Mouse (Mus musculus) lung, embryonic 14.5 days (tissue): ENCODE data around the gene Fam193b. TPM values are rescaled to one million over a fixed set of nuclear protein-coding genes. Genes with fewer than 3 reads are reported as not detected.

Experiments
- ATAC-seq: fragments of 200-750 bp; cut with Nextera tagmentation; 2 replicates; pipeline ENCODE4 v1.8.0; 2017; ENCODE audit warnings: mild to moderate bottlenecking, moderate TSS enrichment, moderate library complexity; ENCODE audit not compliant: insufficient read depth
- DNase-seq: peaks from one replicate; pipeline ENCODE4 v3.0.0-alpha.2; 2015
- H3K27ac ChIP-seq: fragments of 300-500 bp; sonication (generic); 2 replicates; pipeline ENCODE4 v1.5.1; 2014; ENCODE audit warnings: low read depth, mild to moderate bottlenecking, moderate library complexity
- H3K27me3 ChIP-seq: fragments of 300-500 bp; sonication (generic); 2 replicates; pipeline ENCODE4 v1.6.1; 2014; ENCODE audit warnings: low read length, control low read depth; ENCODE audit not compliant: insufficient read depth
- H3K36me3 ChIP-seq: fragments of 300-500 bp; sonication (generic); 2 replicates; pipeline ENCODE4 v1.6.1; 2014; ENCODE audit warnings: control low read depth; ENCODE audit not compliant: insufficient read depth
- H3K4me1 ChIP-seq: fragments of 300-500 bp; sonication (generic); 2 replicates; pipeline ENCODE4 v1.6.1; 2014; ENCODE audit warnings: antibody characterized with exemption, control low read depth; ENCODE audit not compliant: insufficient read depth
- H3K4me2 ChIP-seq: fragments of 300-500 bp; sonication (generic); 2 replicates; pipeline ENCODE4 v1.6.1; 2014; ENCODE audit warnings: mild to moderate bottlenecking
- H3K4me3 ChIP-seq: fragments of 300-500 bp; sonication (generic); 2 replicates; pipeline ENCODE4 v1.5.1; 2014; ENCODE audit warnings: low read depth, low read length
- H3K9ac ChIP-seq: fragments of 300-500 bp; sonication (generic); 2 replicates; pipeline ENCODE4 v1.6.1; 2014
- H3K9me3 ChIP-seq: fragments of 300-500 bp; sonication (generic); 2 replicates; pipeline ENCODE4 v1.6.1; 2016; ENCODE audit warnings: low read depth, low read length, control low read depth
- CTCF ChIP-seq: IDR thresholded peaks from 2 replicates; pipeline ENCODE4 v1.5.1; 2016; ENCODE audit warnings: antibody characterized with exemption, low read depth
- WGBS: fragments of 180-500 bp; shearing (Covaris S2); extraction: QIAGEN DNeasy Blood & Tissue Kit; methylation state at CpG from one replicate; pipeline ENCODE4 v1.1.7; 2014; 5-methylcytosine and 5-hydroxymethylcytosine counted together
- polyA plus RNA-seq: library from polyadenylated mRNA; unstranded; fragments of >200 nt; fragmentation: Nextera tagmentation; extraction: Ambion mirVana; gene quantifications from 2 replicates; pipeline ENCODE4 v1.2.1, GENCODE M21; 2014

Fam193b gene
- polyA plus RNA-seq, 1 experiment from 2014 or later: 38.4 TPM

DNA sequence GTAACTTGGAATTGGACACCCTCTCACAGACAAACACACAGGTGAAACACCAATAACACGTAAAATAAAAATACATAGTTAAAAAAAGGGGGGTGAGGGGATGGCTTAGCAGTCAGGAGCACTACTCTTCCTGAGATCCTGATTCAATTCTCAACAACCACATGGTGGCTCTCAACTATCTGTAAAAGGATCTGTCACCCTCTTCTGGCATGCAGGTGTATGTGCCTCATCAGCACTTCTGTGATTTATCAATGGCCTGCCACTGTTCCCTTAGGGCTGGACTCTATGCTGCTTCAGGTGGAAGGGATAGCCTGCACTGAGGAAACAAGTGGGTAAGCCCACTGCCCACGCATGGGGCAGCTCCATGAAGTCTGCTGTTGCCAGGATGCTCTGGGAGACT lies 30.0 kb downstream of the Fam193b start:
- H3K27ac ChIP-seq: no peak overlapping the region
- H3K4me1 ChIP-seq: no peaks in the 10 kb centered on the region
- no peak overlapping the region for H3K9ac ChIP-seq
- DNase-seq (no peak), ATAC-seq (no peak)
- 89% methylated on average over 2 of the region's 2 CpGs for WGBS
- H3K9me3 ChIP-seq: no peaks in the 10 kb centered on the region
- TF ChIP-seq CTCF: no peak
- H3K36me3 ChIP-seq: peaks cover 81% of the 10 kb centered on the region
- no peak overlapping the region for H3K4me3 ChIP-seq
- H3K4me2 ChIP-seq: no peak overlapping the region
- no peaks in the 10 kb centered on the region for H3K27me3 ChIP-seq

DNA sequence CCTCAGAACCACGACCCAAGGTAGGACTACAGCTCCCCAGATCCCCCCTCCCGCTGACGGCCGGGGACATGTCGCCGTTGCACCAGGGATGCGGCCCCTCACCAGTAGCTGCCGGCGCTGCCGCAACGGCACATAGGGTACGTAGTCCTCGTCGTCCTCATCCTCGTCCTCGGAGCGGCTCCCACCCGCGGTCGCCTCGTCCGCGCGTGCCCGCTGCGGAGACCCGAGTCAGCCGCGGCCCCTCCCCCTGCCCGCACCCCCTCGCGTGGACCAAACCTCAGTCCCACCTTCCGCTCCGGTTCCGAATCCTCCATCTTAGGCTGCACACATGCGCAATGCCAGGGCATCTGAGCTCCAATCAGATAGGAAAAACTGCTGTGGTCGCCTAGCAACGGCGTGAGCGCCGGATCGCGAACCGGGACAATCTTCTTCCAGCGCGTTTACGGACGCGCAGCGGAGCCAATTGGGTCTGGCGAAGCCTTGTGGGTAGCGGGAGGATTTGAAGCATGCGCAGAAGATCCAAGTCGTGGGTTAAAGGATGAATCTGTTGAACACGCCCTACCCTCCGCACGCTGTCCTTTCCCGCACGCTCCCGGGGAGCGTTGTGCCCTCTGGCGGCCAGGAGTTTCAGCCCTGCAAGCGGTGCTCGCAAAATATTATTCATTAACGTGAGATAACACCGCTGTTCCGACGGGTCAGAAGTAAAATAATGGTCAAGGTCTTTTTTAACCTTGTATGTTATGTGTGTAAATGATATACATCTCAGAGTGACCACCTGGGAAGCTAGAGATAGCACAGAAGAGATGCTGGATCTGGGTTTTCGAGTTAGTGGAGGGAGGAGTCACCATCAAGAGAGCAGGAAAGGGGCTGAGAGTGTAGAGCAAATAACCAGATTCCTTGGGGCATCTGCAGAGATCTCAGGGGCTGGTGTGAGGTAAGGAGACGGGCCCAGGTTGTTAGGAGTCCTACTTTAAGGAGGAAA lies 34.4 kb downstream of the Fam193b start, which contains the start of gene Ddx41:
Gene Ddx41 (minus strand): TSS at position 465 of the 982 bp plus-strand sequence.
- DNase-seq: peak; percentile 100
- H3K4me1 ChIP-seq: 0 out of 2 replicates have a peak, but pooled peaks cover 4% of the 10 kb centered on the region
- H3K4me2 ChIP-seq: peak within 1 kb of the TSS; percentile 94
- no peaks in the 10 kb centered on the region for H3K27me3 ChIP-seq
- no peak within 1 kb of the TSS; the same call in 1 of the 2 replicates for H3K27ac ChIP-seq
- H3K9ac ChIP-seq: peak within 1 kb of the TSS; percentile 73
- H3K36me3 ChIP-seq: peaks cover 73% of the 10 kb centered on the region
- peak; percentile 92 for TF ChIP-seq CTCF
- WGBS: under 1% methylated on average over 70 of the region's 70 CpGs
- H3K9me3 ChIP-seq: no peaks in the 10 kb centered on the region
- peak within 1 kb of the TSS; percentile 89 for H3K4me3 ChIP-seq
- ATAC-seq: peak; percentile 99

DNA sequence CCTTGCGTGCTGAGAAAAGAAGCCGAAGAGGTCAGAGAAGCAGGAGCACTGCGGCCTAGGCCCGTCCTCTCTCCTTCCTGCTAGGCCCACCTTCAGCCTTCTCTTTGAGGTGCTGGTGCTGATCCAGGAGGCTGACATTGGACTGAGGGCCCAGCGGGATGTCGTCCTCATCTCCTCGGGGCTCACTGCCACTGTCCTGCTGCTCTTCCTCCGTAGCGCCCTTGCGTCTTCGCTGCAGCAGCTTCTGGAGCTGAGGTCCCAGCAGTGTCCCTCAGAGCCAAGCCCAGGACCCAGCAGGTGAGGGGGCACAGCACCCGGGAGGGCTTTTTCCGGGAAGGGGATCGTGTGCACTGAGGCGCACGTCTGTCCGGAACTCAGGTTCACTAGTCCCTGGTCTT lies 35.1 kb downstream of the Fam193b start:
- peaks cover 72% of the 10 kb centered on the region for H3K36me3 ChIP-seq
- no peaks in the 10 kb centered on the region for H3K27me3 ChIP-seq
- ATAC-seq: no peak
- DNase-seq: no peak
- H3K4me2 ChIP-seq: peak overlapping the region; percentile 94
- H3K4me1 ChIP-seq: 0 out of 2 replicates have a peak, but pooled peaks cover 4% of the 10 kb centered on the region
- WGBS: 17% methylated on average over 17 of the region's 17 CpGs
- no peaks in the 10 kb centered on the region for H3K9me3 ChIP-seq
- peak overlapping the region; percentile 73 for H3K9ac ChIP-seq
- H3K27ac ChIP-seq: no peak overlapping the region
- peak overlapping the region; percentile 89 for H3K4me3 ChIP-seq
- TF ChIP-seq CTCF: no peak

DNA sequence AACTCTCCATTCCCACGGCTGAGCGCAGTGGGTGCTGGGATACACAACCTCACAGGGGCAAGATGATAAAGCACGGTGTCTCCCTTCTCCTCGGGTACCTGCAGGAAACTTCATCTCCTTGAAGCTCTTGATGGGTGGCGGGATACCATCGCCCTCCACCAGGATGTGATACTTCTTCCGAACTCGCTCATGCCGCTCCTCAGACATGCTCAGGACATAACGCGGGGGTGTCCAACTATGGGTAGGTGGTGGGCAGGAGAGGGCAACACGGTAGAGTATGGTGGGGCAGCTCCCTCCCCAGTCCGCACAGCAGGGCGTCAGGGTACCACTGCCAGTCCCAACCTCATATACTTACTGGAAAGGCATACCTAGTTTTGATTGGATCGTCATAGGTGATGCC lies 35.7 kb downstream of the Fam193b start:
- Histone ChIP-seq H3K27me3 (no peaks in the 10 kb centered on the region), H3K4me1 (0 out of 2 replicates have a peak, but pooled peaks cover 4% of the 10 kb centered on the region), H3K4me2 (peak overlapping the region; percentile 94), H3K4me3 (peak overlapping the region; percentile 89), H3K36me3 (peaks cover 72% of the 10 kb centered on the region), H3K9ac (peak overlapping the region; percentile 73; the same call in 1 of the 2 replicates), H3K27ac (no peak overlapping the region), H3K9me3 (no peaks in the 10 kb centered on the region)
- DNase-seq: no peak
- 92% methylated on average over 15 of the region's 15 CpGs for WGBS
- no peak for ATAC-seq
- no peak for TF ChIP-seq CTCF

DNA sequence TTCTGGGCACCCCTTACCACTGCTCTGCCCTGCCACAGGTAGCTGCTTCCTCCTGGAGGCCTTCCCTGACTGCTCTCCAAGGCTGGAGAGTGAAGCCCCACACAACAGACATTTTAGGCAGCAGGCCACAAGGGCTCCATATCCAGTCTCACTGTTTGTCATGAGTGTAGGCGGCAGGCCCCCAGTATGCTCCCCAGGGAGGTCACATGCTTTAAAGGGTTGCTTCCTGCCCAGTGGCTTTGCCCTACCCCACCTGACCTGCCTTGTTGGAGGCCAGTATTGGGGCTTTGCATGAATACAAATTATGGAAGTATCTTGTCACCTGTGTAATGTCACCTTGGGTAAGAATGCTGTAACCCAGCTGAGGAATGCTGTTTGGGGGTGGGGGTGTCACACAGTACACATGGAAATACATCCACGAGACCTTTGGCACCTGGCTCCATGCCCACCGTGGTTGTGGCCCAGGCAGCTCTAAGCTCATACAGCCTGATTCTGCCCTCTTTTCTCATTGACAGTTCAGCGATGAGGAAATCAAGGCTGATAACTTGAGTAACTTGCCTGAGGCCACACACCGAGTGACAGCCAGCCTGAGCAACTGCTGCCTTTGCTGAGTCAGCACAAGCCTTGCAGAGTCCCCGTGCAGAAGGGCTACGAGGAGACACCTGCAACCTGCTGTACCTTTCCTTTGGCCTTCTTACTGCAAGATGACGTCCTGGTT lies 41.6 kb downstream of the Fam193b start, which contains the start of gene Dok3:
Gene Dok3 (minus strand): TSS at position 99 of the 718 bp plus-strand sequence.
- no peak for ATAC-seq
- H3K36me3 ChIP-seq: peaks cover 51% of the 10 kb centered on the region
- no peaks in the 10 kb centered on the region for H3K4me1 ChIP-seq
- TF ChIP-seq CTCF: no peak
- H3K4me2 ChIP-seq: no peak within 1 kb of the TSS
- no peak for DNase-seq
- no peak within 1 kb of the TSS for H3K9ac ChIP-seq
- no peaks in the 10 kb centered on the region for H3K9me3 ChIP-seq
- no peak within 1 kb of the TSS for H3K4me3 ChIP-seq
- no peaks in the 10 kb centered on the region for H3K27me3 ChIP-seq
- WGBS: 76% methylated on average over 8 of the region's 8 CpGs
- H3K27ac ChIP-seq: no peak within 1 kb of the TSS

DNA sequence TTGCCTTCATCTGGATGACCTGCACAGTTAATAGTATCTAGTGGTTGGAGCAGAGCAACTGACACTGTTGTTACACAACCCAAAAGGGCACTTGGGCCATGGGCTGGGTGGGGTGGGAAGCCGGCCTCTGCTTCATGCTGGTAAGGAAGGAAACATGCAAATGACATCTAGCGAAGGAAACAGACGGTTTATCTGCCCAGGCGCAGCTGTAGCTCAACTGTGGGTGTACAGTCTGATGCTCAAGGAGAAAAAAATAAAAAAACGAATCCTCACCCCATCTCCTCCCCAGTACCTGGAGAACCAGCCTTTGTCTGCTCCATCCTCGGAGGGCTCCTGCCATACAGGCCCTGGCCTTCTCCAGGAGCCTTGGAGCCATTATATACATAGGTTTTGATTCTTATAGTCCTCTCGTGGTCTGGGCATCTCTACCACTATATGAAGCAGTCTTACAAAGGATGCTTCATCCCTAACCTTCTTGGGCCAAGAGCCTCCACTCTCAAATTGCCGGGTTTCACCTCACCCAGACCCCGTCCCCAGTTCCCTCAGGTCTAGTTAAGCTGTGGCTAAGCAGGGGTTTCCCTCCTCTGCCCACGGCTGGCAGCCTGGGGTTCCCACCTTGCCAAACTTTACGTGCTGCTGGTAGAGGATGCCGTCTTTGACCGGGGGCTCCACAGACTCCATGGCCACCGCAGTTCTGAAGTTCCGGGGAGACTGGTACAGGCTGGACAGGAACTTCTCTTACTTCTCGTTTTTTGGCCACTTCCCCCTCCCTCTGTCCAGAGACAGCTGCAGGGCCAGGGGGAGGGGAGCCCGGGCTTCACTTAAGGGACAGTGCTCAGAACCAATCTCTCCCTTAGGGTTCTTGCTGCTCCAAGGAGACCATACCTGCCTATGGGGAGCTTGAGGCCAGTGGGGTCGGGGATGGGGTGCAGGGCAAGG lies 42.8 kb downstream of the Fam193b start:
- WGBS: 75% methylated on average over 18 of the region's 18 CpGs
- Histone ChIP-seq H3K4me2 (no peak overlapping the region), H3K27ac (no peak overlapping the region), H3K9me3 (no peaks in the 10 kb centered on the region), H3K9ac (no peak overlapping the region), H3K4me1 (no peaks in the 10 kb centered on the region), H3K36me3 (peaks cover 38% of the 10 kb centered on the region), H3K27me3 (no peaks in the 10 kb centered on the region), H3K4me3 (no peak overlapping the region)
- ATAC-seq: no peak
- TF ChIP-seq CTCF: no peak
- DNase-seq: no peak
